Mouse (Mus musculus) intestine, postnatal 0 days (tissue): ENCODE results near the gene Lrrc51. TPM values are rescaled to one million over a fixed set of nuclear protein-coding genes. Genes with fewer than 3 reads are reported as not detected.
A peak's percentile ranks its signal among the peaks of the same experiment; 100 is the strongest.

Experiments used
- ATAC-seq: fragments of 200-750 bp; cut with Nextera tagmentation; 2 replicates; pipeline ENCODE4 v1.8.0; 2017; ENCODE audit warnings: mild to moderate bottlenecking, moderate TSS enrichment, moderate library complexity
- H3K27ac ChIP-seq: fragments of 300-500 bp; sonication (generic); 2 replicates; pipeline ENCODE4 v1.5.1; 2014; ENCODE audit warnings: mild to moderate bottlenecking, low read depth, low read length, moderate library complexity
- H3K27me3 ChIP-seq: fragments of 300-500 bp; sonication (generic); replicated peaks from 2 replicates; pipeline ENCODE4 v1.6.1; 2014; ENCODE audit warnings: low read length, mixed read lengths; ENCODE audit not compliant: control insufficient read depth, insufficient read depth
- H3K36me3 ChIP-seq: fragments of 300-500 bp; sonication (generic); 2 replicates; pipeline ENCODE4 v1.6.1; 2014; ENCODE audit warnings: mild to moderate bottlenecking, moderate library complexity; ENCODE audit not compliant: control insufficient read depth, insufficient read depth
- H3K4me1 ChIP-seq: fragments of 300-500 bp; sonication (generic); replicated peaks from 2 replicates; pipeline ENCODE4 v1.6.1; 2014; ENCODE audit warnings: antibody characterized with exemption, low read length, mixed read lengths; ENCODE audit not compliant: control insufficient read depth, insufficient read depth
- H3K4me2 ChIP-seq: fragments of 300-500 bp; sonication (generic); replicated peaks from 2 replicates; pipeline ENCODE4 v1.6.1; 2014; ENCODE audit warnings: low read depth, mild to moderate bottlenecking, moderate library complexity
- H3K4me3 ChIP-seq: fragments of 300-500 bp; sonication (generic); 2 replicates; pipeline ENCODE4 v1.5.1; 2014; ENCODE audit warnings: low read depth, low read length
- H3K9ac ChIP-seq: fragments of 300-500 bp; sonication (generic); 2 replicates; pipeline ENCODE4 v1.6.1; 2014; ENCODE audit warnings: mild to moderate bottlenecking, low read depth, low read length
- H3K9me3 ChIP-seq: fragments of 300-500 bp; sonication (generic); 2 replicates; pipeline ENCODE4 v1.6.1; 2016; ENCODE audit warnings: mixed run types; ENCODE audit not compliant: control insufficient read depth
- CTCF ChIP-seq: sonication (generic); IDR thresholded peaks from 2 replicates; pipeline ENCODE4 v1.5.1; 2016; ENCODE audit warnings: low read depth, mild to moderate bottlenecking, control low read depth, antibody characterized with exemption, moderate library complexity
- WGBS: fragments of 180-500 bp; shearing (Covaris S2); extraction: QIAGEN DNeasy Blood & Tissue Kit; methylation state at CpG from one replicate; pipeline ENCODE4 v1.1.7; 2014; 5-methylcytosine and 5-hydroxymethylcytosine counted together
- polyA plus RNA-seq: library from polyadenylated mRNA; unstranded; fragments of >200 nt; fragmentation: Nextera tagmentation; extraction: Ambion mirVana; gene quantifications from 2 replicates; pipeline ENCODE4 v1.2.1, GENCODE M21; 2015

Lrrc51 gene
- polyA plus RNA-seq, 1 experiment from 2014 or later = 3.6 TPM

DNA sequence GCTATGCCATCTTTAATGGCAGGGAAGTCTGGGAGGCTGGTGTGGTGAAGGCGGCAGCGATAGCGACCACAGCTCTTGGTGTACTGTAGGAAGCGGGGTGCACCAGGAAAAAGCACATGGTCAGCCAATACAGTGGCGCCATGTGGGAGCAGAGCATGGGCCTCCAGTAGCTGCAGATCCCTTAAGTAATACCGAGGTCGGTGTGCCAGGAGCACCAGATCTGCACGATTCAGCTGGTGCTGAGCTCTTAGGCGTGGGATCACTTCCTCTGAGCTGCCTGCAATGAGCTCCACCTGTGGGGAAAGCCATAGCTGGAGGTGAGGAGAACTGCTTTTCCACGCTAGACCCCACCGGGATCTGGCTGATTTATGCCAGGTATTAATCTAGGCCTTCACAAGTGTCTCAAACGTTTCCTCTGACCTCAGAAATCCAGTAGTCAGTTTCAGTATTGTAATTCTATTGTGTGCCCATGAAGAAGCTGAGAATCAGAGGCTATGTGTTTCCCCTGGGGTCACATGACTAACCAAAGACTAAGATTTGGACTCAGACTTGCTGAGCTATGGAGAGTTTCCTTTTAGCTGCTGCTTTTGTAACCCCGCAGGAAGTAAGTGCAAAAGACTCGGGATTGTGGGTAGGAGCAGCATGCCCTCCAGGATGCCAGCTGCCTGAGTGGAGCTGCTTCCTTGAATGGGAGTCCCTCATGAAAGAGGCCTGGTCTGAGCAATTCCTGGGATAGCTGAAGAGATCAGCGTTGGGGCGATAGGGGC is 33.2 kb downstream of the Lrrc51 start:
- no peak overlapping the region for H3K27ac ChIP-seq
- no peak overlapping the region for H3K4me3 ChIP-seq
- WGBS = 91% methylated on average over 16 of the region's 16 CpGs
- H3K36me3 ChIP-seq = no peaks in the 10 kb centered on the region; the same call in 1 of the 2 replicates
- H3K4me2 ChIP-seq = no peak overlapping the region
- H3K27me3 ChIP-seq = no peaks in the 10 kb centered on the region
- H3K9me3 ChIP-seq = no peaks in the 10 kb centered on the region
- H3K9ac ChIP-seq = no peak overlapping the region
- no peaks in the 10 kb centered on the region; the same call in 1 of the 2 replicates for H3K4me1 ChIP-seq
- TF ChIP-seq CTCF = no peak
- no peak for ATAC-seq

DNA sequence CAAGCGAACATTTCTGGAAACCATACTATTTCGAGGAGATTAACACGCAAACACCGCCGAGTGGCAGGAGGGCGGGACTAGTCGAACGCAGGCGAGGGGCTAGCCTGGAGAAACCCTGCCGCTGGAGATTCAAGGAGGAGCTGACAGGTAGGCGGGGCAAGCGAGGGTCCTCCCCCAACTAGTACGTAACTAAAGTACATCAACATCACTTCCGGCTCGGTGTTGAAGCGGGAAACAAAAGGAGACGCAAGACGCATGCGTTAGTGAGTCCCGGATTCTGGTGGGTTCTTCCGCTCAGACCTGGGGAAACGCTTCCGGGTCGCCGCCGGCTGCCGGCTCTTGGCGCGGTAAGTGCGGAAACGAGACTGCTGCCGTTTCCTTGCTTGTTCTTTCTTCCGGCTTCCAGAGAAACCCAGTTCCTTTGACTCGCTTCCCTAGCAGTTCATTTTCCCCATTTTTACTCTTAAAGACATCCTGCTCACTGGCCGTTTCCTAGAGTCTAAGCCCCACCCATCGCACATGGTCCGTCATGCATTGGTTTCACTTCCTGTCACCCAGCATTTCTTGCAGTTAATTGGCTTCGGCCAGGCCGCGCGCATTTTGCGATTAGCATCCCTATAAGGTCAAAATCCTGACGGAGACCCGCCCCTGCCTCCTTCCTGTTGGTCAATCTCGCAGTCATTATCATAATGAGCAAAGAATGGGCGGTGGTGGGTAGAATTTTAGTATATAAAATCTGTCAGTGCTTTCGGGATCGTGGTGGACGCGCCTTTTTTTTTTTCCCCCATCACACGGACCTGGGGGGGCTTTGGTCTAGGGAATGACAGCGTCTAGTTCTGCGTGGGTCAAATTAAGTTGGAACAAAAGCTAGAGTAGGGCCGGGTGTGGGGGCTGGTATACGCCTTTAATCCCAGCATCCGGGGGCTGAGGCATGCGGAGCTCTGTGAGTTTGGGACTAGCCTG is 37.3 kb downstream of the Lrrc51 start:
- Histone ChIP-seq H3K9me3 (no peaks in the 10 kb centered on the region), H3K4me1 (no peaks in the 10 kb centered on the region), H3K27ac (peak overlapping the region; percentile 73), H3K4me2 (peak overlapping the region; percentile 64), H3K4me3 (peak overlapping the region; percentile 52), H3K27me3 (no peaks in the 10 kb centered on the region), H3K9ac (peak overlapping the region; percentile 41), H3K36me3 (no peaks in the 10 kb centered on the region; the same call in 1 of the 2 replicates)
- ATAC-seq = peak; percentile 99
- TF ChIP-seq CTCF = 0 out of 2 replicates have a peak, but pooled peaks have one; percentile 7
- WGBS = under 1% methylated on average over 57 of the region's 57 CpGs

DNA sequence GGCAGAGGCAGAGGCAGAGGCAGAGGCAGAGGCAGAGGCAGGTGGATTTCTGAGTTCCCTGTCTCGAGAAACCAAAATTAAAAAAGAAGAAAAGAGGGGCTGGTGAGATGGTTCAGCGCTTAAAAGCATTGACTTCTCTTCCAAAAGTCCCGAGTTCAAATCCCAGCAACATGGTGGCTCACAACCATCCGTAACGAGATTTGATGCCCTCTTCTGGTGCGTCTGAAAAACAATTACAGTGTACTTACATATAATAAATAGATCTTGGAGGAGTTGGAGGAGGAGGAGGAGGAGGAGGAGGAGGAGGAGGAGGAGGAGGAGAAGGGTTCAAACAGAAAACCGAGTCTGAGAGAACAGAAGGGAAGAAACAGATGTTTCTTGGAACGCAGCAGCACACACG is 38.0 kb downstream of the Lrrc51 start:
- Histone ChIP-seq H3K9me3 (no peaks in the 10 kb centered on the region), H3K4me3 (peak overlapping the region; percentile 52), H3K36me3 (no peaks in the 10 kb centered on the region; the same call in 1 of the 2 replicates), H3K27ac (0 out of 2 replicates have a peak overlapping the region, but pooled peaks have one; percentile 24), H3K9ac (peak overlapping the region; percentile 37; the same call in 1 of the 2 replicates), H3K27me3 (no peaks in the 10 kb centered on the region), H3K4me1 (no peaks in the 10 kb centered on the region), H3K4me2 (peak overlapping the region; percentile 64)
- 34% methylated on average over 9 of the region's 9 CpGs for WGBS
- TF ChIP-seq CTCF = no peak; the same call in 1 of the 2 replicates
- no peak; the same call in 1 of the 2 replicates for ATAC-seq

DNA sequence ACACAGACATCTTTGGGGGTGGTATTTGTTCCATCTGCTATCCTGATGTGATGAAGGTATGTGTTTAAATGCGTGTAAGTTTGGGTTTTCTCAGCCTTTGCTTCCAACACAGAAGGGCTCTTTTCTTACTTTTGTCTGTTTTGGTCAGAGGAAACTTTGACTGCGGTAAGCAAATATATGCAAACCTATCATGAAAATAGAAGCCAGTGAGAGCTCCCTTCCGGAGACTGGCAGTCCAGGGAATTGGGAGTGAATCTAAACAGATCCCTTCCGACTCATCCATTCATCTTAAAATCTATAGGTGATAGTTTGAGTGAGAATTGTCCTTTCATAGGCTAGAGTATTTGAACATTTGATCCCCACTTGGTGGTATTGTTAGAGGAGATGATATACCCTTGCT is 45.2 kb downstream of the Lrrc51 start:
- Histone ChIP-seq H3K27ac (no peak overlapping the region), H3K4me1 (no peaks in the 10 kb centered on the region), H3K27me3 (no peaks in the 10 kb centered on the region), H3K4me3 (no peak overlapping the region), H3K4me2 (no peak overlapping the region), H3K9ac (no peak overlapping the region), H3K36me3 (no peaks in the 10 kb centered on the region), H3K9me3 (no peaks in the 10 kb centered on the region)
- 84% methylated on average over 4 of the region's 4 CpGs for WGBS
- no peak for ATAC-seq
- no peak for TF ChIP-seq CTCF

DNA sequence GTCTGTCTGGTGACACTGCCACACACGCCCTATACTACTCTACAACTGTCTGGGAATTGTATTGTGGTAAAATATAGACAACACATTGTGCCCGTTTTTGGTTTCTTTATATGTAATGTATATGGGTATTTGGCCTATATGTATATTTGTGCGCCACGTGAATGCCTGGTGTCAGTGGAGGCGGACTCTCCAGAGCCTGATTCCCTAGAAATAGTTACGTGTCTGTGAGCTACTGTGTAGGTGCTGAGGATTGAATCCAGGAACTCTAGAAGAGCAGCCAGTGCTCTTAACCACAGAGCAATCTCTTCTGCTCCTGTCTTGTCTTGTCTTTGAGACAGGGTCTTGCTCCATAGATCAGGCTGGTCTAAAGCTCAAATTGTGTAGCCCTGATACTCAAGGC is 47.4 kb downstream of the Lrrc51 start:
- Histone ChIP-seq H3K27ac (no peak overlapping the region), H3K4me1 (no peaks in the 10 kb centered on the region)
- ATAC-seq = no peak

DNA sequence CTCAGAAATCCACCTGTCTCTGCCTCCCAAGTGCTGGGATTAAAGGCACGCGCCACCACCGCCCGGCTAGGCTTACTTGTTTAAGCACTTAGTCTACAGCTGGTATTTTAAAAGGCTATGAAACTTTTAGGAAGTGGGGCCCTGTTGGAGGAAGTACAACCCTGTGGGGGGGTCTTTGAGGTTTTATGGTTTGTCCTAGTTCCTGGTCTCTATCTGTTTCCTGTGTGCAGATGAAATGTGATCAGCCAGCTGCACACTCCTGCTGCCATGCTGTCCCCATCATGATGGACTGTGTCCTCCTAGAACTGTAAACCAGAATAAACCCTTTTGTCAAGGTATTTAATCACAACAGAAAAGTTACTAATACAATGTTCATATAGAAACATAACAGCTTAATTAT is 49.5 kb downstream of the Lrrc51 start:
- no peak for TF ChIP-seq CTCF
- H3K4me2 ChIP-seq = no peak overlapping the region
- H3K27ac ChIP-seq = no peak overlapping the region
- no peaks in the 10 kb centered on the region for H3K4me1 ChIP-seq
- no peaks in the 10 kb centered on the region for H3K27me3 ChIP-seq
- 91% methylated on average over 4 of the region's 4 CpGs for WGBS
- H3K9ac ChIP-seq = no peak overlapping the region
- ATAC-seq = no peak
- H3K4me3 ChIP-seq = no peak overlapping the region
- no peaks in the 10 kb centered on the region for H3K36me3 ChIP-seq
- H3K9me3 ChIP-seq = no peaks in the 10 kb centered on the region

More for the DNA sequence above, 47.4 kb downstream of the Lrrc51 start:
- Histone ChIP-seq H3K36me3 (no peaks in the 10 kb centered on the region), H3K9me3 (no peaks in the 10 kb centered on the region), H3K9ac (no peak overlapping the region), H3K4me3 (no peak overlapping the region), H3K4me2 (no peak overlapping the region), H3K27me3 (no peaks in the 10 kb centered on the region)
- WGBS = 86% methylated on average over 6 of the region's 6 CpGs
- no peak for TF ChIP-seq CTCF
